Mouse (Mus musculus) heart, postnatal 0 days (tissue): Measurements from ENCODE around the gene Adcy6.

ENCODE experiments used
- CTCF ChIP-seq: IDR thresholded peaks from 2 replicates; pipeline ENCODE4 v1.5.1; 2016; ENCODE audit warnings: antibody characterized with exemption, control low read depth, low read depth
- EP300 ChIP-seq: IDR thresholded peaks from 2 replicates; pipeline ENCODE4 v1.6.1; 2016; ENCODE audit warnings: antibody characterized with exemption, low read depth

DNA sequence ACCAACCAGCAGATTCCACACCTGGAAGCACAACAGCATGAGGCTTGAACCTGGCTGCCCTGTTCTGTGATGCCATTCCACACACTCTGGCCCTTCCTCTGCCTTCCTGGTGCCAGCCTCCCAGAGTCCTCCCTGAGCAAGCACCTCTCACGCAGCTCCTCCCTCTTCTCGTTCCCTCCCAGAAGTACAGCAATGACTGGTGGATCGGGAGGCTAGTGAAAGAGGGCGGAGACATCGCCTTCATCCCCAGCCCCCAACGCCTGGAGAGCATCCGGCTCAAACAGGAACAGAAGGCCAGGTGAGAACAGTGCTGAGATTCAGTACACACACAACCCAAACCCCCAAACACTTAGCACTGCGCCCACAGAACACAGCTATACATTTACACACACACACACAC, 30.3 kb upstream of the Adcy6 start:
- TF ChIP-seq EP300 (no peak), CTCF (no peak)
